Mouse (Mus musculus) kidney, adult 18-20 months (tissue): ENCODE data around the gene Fbxo48.

Experiments used
- DNase-seq: peaks from one replicate; pipeline ENCODE4 v3.0.0; 2021

Fbxo48 gene

DNA sequence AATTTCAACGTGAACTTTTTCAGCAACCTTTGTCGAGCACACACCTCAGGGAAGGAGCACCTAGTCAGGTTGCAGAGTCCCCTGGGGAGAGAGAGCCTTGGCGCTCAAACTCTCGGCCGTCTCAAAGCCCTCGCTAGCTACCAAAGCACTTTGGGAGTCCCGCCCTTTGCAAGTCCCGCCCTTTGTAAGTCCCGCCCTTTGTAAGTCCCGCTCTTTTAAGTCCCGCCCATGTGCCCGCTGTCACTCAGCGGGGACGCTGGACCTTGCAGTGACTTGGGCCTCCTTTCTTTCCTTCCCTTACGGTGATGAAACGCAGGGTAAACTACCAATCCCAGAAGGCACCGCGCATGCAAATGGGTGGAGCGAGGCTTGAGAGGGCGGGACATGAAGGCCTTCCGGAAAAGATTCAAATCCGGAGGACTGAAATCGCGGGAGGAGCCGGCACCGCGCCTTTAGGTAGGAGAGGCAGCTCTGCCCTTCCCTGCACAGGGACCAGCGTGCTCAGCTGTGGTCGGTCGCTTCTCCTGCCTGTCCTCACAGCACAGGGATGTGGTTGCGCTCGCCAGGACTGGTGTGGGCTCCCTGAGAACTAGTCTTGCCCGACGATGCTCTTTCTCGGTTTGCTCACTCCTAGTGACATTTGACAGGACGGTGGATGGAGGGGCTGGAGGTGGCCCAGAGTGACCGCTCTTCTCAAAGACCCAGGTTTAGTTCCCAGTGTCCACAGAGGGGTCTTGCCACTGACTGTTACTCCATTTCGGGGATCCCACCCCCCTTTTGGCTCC is at the start of gene Fbxo48:
TSS of gene Fbxo48 (plus strand) at position 400 of the 785 bp plus-strand sequence.
- peak; percentile 98 for DNase-seq

DNA sequence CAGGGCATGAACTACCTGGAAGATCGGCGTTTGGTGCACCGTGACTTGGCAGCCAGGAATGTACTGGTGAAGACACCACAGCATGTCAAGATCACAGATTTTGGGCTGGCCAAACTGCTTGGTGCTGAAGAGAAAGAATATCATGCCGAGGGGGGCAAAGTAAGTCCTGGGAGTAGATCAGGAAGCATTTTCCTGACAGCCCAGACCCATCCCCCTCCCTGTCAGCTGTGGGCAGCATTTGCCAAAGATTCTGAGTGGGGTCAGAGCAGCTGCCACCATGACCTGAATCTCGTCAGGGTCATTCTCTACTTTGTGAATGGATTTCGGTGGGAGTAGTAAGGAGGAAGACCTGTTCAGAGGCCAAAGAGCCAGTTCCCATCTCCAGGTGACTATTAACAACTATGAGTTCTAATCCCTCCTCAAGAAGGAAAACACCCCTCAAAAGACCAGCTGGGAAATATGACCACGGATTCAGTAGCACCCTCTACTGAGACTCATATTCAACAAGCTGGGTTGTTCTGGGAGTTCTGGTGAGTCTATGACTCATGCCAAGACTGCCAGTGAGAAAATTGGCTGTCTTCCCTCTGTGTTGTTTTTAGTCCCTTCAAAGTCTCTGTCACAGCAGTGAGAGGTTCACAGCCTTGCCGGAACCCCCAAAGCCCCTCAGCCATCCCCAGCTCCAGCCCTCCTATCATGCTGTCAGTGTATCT is 46.7 kb upstream of the Fbxo48 start:
- no peak for DNase-seq

GRCm38 (mm10) chr11:16905012-16905332 is 46.2 kb upstream of the Fbxo48 start:
- no peak for DNase-seq

- no peak for DNase-seq
These were observed 44.6 kb upstream of the Fbxo48 start for GRCm38 (mm10) chr11:16906530-16906929.

- DNase-seq = peak; percentile 16
These were observed 43.6 kb upstream of the Fbxo48 start for GRCm38 (mm10) chr11:16907517-16908129.

DNA sequence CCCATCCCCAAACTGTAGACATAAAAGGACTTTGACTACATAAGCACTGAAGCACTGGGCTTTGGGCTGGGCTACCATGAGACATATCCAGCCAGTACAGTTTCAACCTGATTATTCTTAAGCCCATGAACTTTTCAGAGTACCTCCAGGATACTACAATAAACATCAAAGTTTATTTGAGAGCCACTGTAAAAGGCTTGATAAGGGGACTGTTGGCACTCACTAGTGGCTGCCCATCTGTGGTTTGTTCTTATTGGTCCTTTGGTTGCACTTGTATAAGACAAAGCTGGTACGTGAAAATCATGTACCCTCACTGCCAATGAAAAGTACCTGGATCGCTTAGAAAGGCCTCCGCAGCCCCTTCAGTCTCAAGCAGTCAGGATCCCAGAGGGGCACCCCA is 36.4 kb upstream of the Fbxo48 start:
- DNase-seq = no peak

- no peak for DNase-seq
These were observed 35.3 kb upstream of the Fbxo48 start for GRCm38 (mm10) chr11:16915850-16916249.

GRCm38 (mm10) chr11:16917512-16917911 is 33.7 kb upstream of the Fbxo48 start:
- DNase-seq = no peak

GRCm38 (mm10) chr11:16932159-16932558 is 19.0 kb upstream of the Fbxo48 start:
- DNase-seq = no peak

DNA sequence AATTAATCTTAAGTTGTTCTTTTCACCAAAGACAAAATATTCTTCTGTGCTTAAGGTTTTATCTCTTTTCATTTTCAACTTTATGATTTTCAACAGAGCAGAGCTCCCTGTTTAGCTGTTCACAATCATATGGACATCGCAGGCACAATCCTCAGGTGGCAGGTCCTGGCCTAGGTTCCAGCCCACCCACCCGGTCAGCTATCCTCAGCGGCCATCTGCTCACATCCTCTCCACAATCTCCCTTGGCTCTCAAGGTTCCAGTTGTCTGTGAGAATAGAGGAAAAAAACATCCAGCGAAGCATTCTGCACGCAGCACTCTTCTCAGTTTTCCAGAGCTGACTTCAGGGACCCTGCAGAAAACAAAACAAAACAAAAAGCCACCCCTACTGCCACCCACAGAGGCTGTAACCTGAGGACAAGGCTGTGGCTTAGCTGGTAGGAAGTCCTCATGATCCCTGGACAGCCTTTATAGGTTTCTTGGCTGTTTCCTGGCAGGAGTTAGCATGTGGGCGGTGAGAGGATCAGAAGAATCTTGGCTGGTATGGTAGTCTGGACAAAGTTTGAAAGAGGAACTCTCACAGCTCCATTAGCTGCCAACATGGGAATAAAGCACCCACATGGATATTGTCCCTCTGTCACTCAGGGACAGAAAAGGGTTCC is 15.5 kb upstream of the Fbxo48 start:
- DNase-seq = peak; percentile 27

GRCm38 (mm10) chr11:16941103-16941793 is 9.9 kb upstream of the Fbxo48 start:
- no peak for DNase-seq

DNA sequence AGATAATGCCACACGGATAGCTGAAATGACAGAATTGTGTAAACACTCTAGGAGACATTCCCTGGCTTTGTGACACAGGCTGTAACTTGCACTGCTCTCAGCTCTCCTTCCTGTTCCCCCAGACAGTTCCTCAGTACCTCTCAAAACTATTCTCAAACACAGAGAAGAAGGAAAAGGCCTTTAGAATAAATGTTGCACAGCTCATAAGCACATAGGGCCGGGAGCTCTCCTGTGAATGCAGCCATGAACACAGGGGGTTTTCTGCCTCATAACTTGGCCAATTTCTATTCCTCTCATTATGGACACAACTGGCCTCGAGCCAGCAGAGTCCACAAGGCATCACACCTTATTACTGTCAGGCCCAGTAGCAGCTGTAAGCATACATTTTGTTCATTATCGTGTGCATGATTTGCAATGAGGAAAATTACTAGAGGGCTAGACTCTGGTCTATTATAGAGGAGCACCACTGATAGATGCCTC is 9.2 kb upstream of the Fbxo48 start:
- no peak for DNase-seq

GRCm38 (mm10) chr11:16943016-16943415 is 8.2 kb upstream of the Fbxo48 start:
- no peak for DNase-seq

DNA sequence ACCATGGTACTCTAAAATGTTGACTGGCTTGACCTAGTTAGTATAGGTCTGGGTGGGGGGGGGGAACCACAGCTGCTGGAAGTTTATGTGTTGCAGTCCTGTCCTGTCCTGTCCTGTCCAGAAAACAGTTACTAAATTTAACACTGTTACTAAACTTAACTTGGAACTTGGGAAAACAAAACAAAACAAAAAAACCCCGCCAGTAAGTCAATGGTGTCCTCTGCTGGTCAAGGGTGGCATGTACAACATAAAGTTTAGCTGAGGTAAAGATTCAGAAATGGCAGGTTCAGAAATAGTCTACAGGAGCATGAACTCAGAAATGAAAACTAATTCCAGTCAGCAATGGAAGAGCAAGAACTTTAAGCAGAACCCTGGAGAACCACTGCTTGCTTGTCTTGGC is 2.4 kb upstream of the Fbxo48 start:
- DNase-seq = peak; percentile 47

DNA sequence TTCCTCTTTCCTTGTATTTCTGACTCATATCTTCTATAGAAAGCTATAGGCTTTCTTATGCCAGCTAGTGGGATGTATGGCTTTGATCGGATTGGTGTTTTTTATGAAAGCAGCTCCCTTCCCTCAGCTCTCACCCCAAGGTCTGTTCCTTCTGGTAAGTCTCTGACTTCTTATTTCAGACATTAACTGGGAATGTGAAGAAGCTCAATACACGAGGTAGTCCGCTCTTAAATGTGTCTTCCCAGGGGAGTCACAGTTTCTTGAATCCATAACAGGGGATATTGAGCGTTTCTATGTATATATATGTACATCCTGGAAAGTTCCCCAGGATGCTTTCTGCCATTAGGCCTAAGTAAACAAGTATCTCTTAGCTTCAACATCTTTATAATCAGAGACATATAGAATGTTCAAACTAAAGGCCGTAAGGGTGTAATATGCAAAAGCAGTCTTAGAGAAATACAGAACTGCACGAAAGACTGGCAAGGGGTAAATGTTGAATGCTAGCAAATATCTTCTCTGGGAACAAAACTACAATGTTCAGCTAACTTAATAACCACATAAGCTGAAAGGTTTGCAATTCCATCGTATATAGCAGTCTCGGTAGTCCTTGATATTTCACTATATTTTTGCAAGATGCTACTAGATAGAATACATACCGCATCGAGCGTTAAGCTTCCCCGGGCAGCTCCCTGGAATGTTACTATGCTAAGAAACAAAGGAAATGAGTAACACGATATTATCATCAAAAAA is 774 bp upstream of the Fbxo48 start:
- DNase-seq = no peak

GRCm38 (mm10) chr11:16951761-16952010 is 511 bp downstream of the Fbxo48 start:
- no peak for DNase-seq

GRCm38 (mm10) chr11:16956115-16956862 is 5.1 kb downstream of the Fbxo48 start:
- DNase-seq = no peak

GRCm38 (mm10) chr11:16957030-16957429 is 5.9 kb downstream of the Fbxo48 start:
- no peak for DNase-seq

DNA sequence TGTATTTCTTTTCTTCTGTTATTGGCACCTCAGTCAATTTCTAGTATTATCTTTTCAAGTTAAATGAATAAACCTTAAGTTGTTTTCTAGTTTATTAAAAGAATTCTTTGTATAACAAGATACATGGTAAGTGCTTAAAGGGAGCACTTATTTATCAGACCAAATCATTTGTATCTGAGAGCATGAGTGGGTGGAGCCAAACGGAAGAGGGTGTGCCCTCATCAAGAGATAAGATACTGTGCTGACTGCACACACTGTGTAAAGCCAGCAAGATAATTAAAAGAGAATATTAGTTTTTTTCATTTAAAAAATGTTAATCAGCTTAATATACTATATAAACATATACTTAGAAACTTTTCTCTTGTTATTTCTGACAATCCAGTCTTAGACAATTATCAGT is 7.3 kb downstream of the Fbxo48 start:
- DNase-seq = no peak

- no peak for DNase-seq
These were observed 16.6 kb downstream of the Fbxo48 start for GRCm38 (mm10) chr11:16967806-16968205.

GRCm38 (mm10) chr11:16969650-16970049 is 18.5 kb downstream of the Fbxo48 start:
- no peak for DNase-seq

DNA sequence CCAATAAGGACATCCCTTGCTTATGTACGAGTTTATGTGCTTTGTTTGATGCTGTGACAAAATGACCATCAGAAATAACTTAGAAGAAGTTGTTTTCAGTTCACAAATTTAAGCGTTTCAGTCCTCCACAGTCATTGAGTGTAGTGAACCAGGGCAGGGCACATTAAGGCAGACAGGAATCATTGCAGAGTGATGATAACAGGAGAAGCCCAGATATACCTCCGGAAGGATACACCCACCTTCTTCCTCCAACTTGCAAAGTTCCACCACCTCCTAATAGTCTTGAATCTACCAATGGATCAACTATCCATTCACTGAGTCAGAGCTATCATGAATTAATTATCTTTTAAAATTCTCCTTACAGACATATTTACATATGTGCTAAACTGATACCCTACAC is 20.9 kb downstream of the Fbxo48 start:
- no peak for DNase-seq
